Mouse (Mus musculus): ENCODE results near the gene Nit1.

- no peak for TF ChIP-seq POLR2A (IDR thresholded peaks at IDR 0.05; ENCODE audit: control insufficient read depth, low read depth, low read length)
- peak; percentile 11; the same call in 1 of the 2 replicates for TF ChIP-seq CTCF (IDR thresholded peaks at IDR 0.05; ENCODE audit: control insufficient read depth, insufficient read depth, insufficient replicate concordance, low read depth, low read length)
Measured at GRCm38 (mm10) chr1:171387099-171387498, 41.7 kb upstream of the Nit1 start.
